Mouse (Mus musculus): Measurements from ENCODE around the gene Smap2. TPM values are rescaled to one million over a fixed set of nuclear protein-coding genes. Genes with fewer than 3 reads are reported as not detected.
"Not testable (repeated sequence)": the region's sequence is repeated elsewhere in the genome, so short reads cannot be mapped to it uniquely, and the experiment has no call there.

Smap2 gene
- polyA plus RNA-seq (2014; fragmentation: Nextera tagmentation; extraction: Ambion mirVana), result 55.0 and 59.4 TPM in 2 replicates

DNA sequence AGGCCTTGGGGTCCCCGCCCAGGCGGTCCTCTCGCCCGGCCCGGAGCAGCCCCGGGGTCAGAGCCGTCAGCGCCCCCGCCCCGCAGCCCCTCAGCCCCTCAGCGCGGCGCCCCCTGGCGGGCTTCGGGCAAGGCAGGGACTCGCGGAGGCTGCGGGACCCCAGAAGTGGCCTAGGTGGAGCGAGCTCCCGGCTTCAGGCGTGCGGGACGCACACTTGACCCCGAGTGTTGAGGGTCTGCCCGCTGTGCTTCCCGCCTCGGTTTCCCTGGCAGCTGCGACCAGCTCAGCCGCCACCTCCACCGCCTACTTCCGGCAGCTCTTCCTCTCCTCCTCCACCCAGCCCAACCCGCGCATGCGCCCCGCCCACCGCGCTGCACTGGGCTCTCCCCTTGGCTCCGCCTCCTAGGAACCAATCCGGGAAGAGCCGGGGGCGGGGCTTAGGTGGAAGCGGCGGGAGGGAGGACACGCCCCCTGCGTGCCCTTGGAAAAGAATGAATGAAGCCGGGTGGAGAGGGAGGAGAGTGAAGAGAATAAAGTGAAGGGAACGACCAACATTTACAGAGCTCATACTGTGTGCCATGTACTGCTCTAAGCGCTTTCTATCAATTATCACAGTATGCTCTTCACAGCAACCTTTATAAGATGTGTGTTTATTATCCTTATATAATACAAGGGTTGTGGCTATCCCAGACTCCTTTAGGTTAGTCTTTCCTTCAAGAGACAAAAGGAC is at the start of gene Smap2:
TSS of gene Smap2 (minus strand) at position 320 of the 730 bp plus-strand sequence.
- H3K9ac ChIP-seq (replicated peaks; ENCODE audit: low read depth, low read length), result peak within 1 kb of the TSS; percentile 86
- H3K4me2 ChIP-seq (ENCODE audit: low read depth, low read length), result peak within 1 kb of the TSS; percentile 80
- peak; percentile 96 for ATAC-seq (ENCODE audit: low read depth)
- no peaks in the 10 kb centered on the region for H3K9me3 ChIP-seq (ENCODE audit: control insufficient read depth, low read length)
- no peaks in the 10 kb centered on the region for H3K27me3 ChIP-seq (ENCODE audit: control insufficient read depth, insufficient read depth, low read length)
- no peaks in the 10 kb centered on the region for H3K36me3 ChIP-seq (ENCODE audit: control insufficient read depth, insufficient read depth, low read length)
- H3K4me3 ChIP-seq (ENCODE audit: low read depth, low read length), result peak within 1 kb of the TSS; percentile 96
- peak within 1 kb of the TSS; percentile 63 for H3K27ac ChIP-seq (ENCODE audit: low read depth, low read length)
- whole genome bisulfite sequencing, result 0% methylated on average over 33 of the region's 48 CpGs
- H3K4me1 ChIP-seq (ENCODE audit: control insufficient read depth, insufficient read depth, low read length), result peaks cover 18% of the 10 kb centered on the region

- H3K27ac ChIP-seq (ENCODE audit: low read depth, low read length), result no peak overlapping the region
- H3K27me3 ChIP-seq (ENCODE audit: control insufficient read depth, insufficient read depth, low read length), result no peaks in the 10 kb centered on the region
- no peak overlapping the region for H3K9ac ChIP-seq (replicated peaks; ENCODE audit: low read depth, low read length)
- H3K9me3 ChIP-seq (ENCODE audit: control insufficient read depth, low read length), result no peaks in the 10 kb centered on the region
- no peak overlapping the region for H3K4me2 ChIP-seq (ENCODE audit: low read depth, low read length)
- WGBS, result 89% methylated on average over 2 of the region's 2 CpGs
- no peak overlapping the region for H3K4me3 ChIP-seq (ENCODE audit: low read depth, low read length)
- no peak for ATAC-seq (ENCODE audit: low read depth)
- peaks cover 24% of the 10 kb centered on the region for H3K36me3 ChIP-seq (ENCODE audit: control insufficient read depth, insufficient read depth, low read length)
- no peaks in the 10 kb centered on the region for H3K4me1 ChIP-seq (ENCODE audit: control insufficient read depth, insufficient read depth, low read length)
These were observed 48.3 kb upstream of the Smap2 start for GRCm38 (mm10) chr4:121065336-121065735.

DNA sequence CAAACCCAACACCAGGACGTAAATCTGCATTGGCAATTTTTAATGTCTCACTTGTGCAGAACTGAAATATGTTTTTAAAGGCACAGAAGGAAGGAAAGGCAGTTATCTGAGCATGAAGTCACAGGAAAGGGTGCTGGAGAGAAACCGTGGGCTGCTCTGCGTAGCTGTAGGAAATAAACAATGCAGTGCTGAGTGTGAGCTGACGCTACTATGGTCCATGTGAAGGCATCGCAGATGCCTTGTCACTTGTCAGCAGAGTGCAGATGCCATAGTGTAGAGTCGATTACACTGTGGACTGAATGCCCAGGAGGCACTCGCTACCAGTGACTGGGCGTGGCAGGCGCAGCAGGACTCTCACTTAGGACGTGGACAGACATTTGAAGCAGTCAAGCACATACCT is 42.2 kb upstream of the Smap2 start:
- ATAC-seq (ENCODE audit: low read depth); H3K9me3 ChIP-seq (ENCODE audit: control insufficient read depth, low read length): not testable (repeated sequence)
- 92% methylated on average over 10 of the region's 10 CpGs for whole genome bisulfite sequencing

GRCm38 (mm10) chr4:121057032-121057431 is 40.0 kb upstream of the Smap2 start:
- no peaks in the 10 kb centered on the region; the same call in 1 of the 2 replicates for H3K36me3 ChIP-seq (ENCODE audit: control insufficient read depth, insufficient read depth, low read length)
- ATAC-seq (ENCODE audit: low read depth), result no peak

More for the DNA sequence above, 42.2 kb upstream of the Smap2 start:
- H3K9ac ChIP-seq (replicated peaks; ENCODE audit: low read depth, low read length); H3K4me3 ChIP-seq (ENCODE audit: low read depth, low read length); H3K4me1 ChIP-seq (ENCODE audit: control insufficient read depth, insufficient read depth, low read length); H3K4me2 ChIP-seq (ENCODE audit: low read depth, low read length); H3K36me3 ChIP-seq (ENCODE audit: control insufficient read depth, insufficient read depth, low read length); H3K27me3 ChIP-seq (ENCODE audit: control insufficient read depth, insufficient read depth, low read length); H3K27ac ChIP-seq (ENCODE audit: low read depth, low read length): not testable (repeated sequence)

DNA sequence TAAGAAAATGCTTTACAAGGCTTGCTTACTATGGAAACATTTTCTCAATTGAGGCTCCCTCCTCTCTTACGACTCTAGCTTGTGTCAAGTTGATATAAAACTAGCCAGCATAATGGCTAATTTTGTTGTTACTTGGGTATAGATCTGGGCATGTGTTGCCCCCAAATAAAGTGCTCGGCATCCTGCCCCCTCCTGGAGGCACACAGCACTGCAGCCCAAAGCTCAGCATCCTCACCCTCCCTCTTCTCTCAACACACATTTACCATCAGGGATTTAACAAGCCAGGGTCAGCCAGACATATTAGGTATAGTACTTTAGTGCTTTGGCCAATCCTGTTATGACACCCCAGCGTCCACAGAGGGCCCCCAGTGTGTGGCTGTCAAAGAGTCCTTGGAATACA is 39.3 kb upstream of the Smap2 start:
- Histone ChIP-seq H3K36me3 (ENCODE audit: control insufficient read depth, insufficient read depth, low read length) (no peaks in the 10 kb centered on the region; the same call in 1 of the 2 replicates), H3K9me3 (ENCODE audit: control insufficient read depth, low read length) (no peaks in the 10 kb centered on the region)

More at GRCm38 (mm10) chr4:121057032-121057431, 40.0 kb upstream of the Smap2 start:
- H3K27me3 ChIP-seq (ENCODE audit: control insufficient read depth, insufficient read depth, low read length), result no peaks in the 10 kb centered on the region
- H3K27ac ChIP-seq (ENCODE audit: low read depth, low read length), result no peak overlapping the region
- WGBS, result 84% methylated on average over 2 of the region's 2 CpGs
- H3K9me3 ChIP-seq (ENCODE audit: control insufficient read depth, low read length), result no peaks in the 10 kb centered on the region
- H3K4me2 ChIP-seq (ENCODE audit: low read depth, low read length), result no peak overlapping the region
- H3K4me3 ChIP-seq (ENCODE audit: low read depth, low read length), result no peak overlapping the region
- H3K4me1 ChIP-seq (ENCODE audit: control insufficient read depth, insufficient read depth, low read length), result no peaks in the 10 kb centered on the region
- no peak overlapping the region for H3K9ac ChIP-seq (replicated peaks; ENCODE audit: low read depth, low read length)

DNA sequence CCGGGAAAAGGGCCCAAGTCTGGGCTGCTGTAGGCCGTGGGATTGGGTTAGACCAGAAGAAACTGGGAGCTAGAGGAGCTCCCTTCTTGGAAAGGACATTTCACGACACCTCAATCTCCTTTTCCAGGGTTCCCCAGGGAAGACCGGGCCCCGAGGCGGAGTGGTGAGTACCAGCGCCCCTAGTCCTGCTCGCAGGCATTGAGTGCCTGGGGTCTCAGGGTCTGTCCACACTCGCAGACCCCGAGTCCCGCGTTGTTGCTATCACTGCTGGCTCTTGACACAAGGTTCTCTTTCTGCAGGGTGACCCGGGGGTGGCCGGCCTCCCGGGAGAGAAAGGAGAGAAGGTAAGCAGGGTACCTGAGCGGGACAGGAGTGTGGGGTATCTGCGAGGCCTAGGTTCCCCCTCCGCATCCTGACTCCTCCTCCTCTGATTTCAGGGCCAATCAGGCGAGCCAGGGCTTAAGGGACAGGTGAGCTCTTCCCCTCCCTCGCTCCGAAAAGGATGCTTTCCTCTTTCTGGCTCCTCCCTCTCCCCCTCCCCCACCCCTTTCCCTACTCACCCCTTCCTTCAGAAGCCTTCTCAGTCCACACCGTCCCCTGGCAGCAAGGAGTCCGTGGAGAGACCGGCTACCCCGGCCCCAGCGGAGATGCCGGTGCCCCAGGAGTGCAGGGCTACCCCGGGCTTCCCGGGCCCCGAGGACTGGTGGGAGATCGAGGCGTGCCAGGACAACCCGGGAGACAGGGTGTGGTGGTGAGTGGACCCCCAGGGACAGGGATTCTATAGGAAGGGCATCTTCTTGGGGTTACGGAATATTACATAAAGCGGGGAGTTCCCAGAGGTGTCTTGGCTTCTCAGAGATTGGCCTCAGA is 35.6 kb upstream of the Smap2 start:
- ATAC-seq (ENCODE audit: low read depth), result peak; percentile 70
- WGBS, result 13% methylated on average over 34 of the region's 35 CpGs

More for the DNA sequence above, 39.3 kb upstream of the Smap2 start:
- no peak for ATAC-seq (ENCODE audit: low read depth)
- no peaks in the 10 kb centered on the region for H3K4me1 ChIP-seq (ENCODE audit: control insufficient read depth, insufficient read depth, low read length)
- 46% methylated on average over 3 of the region's 3 CpGs for WGBS
- H3K4me3 ChIP-seq (ENCODE audit: low read depth, low read length), result no peak overlapping the region
- H3K4me2 ChIP-seq (ENCODE audit: low read depth, low read length), result no peak overlapping the region
- H3K9ac ChIP-seq (replicated peaks; ENCODE audit: low read depth, low read length), result no peak overlapping the region
- H3K27ac ChIP-seq (ENCODE audit: low read depth, low read length), result no peak overlapping the region
- H3K27me3 ChIP-seq (ENCODE audit: control insufficient read depth, insufficient read depth, low read length), result no peaks in the 10 kb centered on the region

GRCm38 (mm10) chr4:121051863-121052262 is 34.8 kb upstream of the Smap2 start:
- Histone ChIP-seq H3K4me1 (ENCODE audit: control insufficient read depth, insufficient read depth, low read length) (no peaks in the 10 kb centered on the region), H3K36me3 (ENCODE audit: control insufficient read depth, insufficient read depth, low read length) (no peaks in the 10 kb centered on the region), H3K27ac (ENCODE audit: low read depth, low read length) (no peak overlapping the region), H3K4me2 (ENCODE audit: low read depth, low read length) (no peak overlapping the region), H3K9ac (replicated peaks; ENCODE audit: low read depth, low read length) (no peak overlapping the region), H3K4me3 (ENCODE audit: low read depth, low read length) (no peak overlapping the region), H3K9me3 (ENCODE audit: control insufficient read depth, low read length) (no peaks in the 10 kb centered on the region), H3K27me3 (ENCODE audit: control insufficient read depth, insufficient read depth, low read length) (no peaks in the 10 kb centered on the region)
- ATAC-seq (ENCODE audit: low read depth), result peak; percentile 19; the same call in 1 of the 2 replicates
- WGBS, result 12% methylated on average over 4 of the region's 4 CpGs

More for the DNA sequence above, 35.6 kb upstream of the Smap2 start:
- no peak overlapping the region for H3K27ac ChIP-seq (ENCODE audit: low read depth, low read length)
- no peaks in the 10 kb centered on the region for H3K27me3 ChIP-seq (ENCODE audit: control insufficient read depth, insufficient read depth, low read length)
- H3K4me1 ChIP-seq (ENCODE audit: control insufficient read depth, insufficient read depth, low read length), result no peaks in the 10 kb centered on the region
- peak overlapping the region; percentile 16; the same call in 1 of the 2 replicates for H3K4me3 ChIP-seq (ENCODE audit: low read depth, low read length)
- H3K36me3 ChIP-seq (ENCODE audit: control insufficient read depth, insufficient read depth, low read length), result no peaks in the 10 kb centered on the region
- peak overlapping the region; percentile 37; the same call in 1 of the 2 replicates for H3K9ac ChIP-seq (replicated peaks; ENCODE audit: low read depth, low read length)
- H3K9me3 ChIP-seq (ENCODE audit: control insufficient read depth, low read length), result no peaks in the 10 kb centered on the region
- H3K4me2 ChIP-seq (ENCODE audit: low read depth, low read length), result peak overlapping the region; percentile 38

- no peaks in the 10 kb centered on the region for H3K9me3 ChIP-seq (ENCODE audit: control insufficient read depth, low read length)
- no peaks in the 10 kb centered on the region; the same call in 1 of the 2 replicates for H3K27me3 ChIP-seq (ENCODE audit: control insufficient read depth, insufficient read depth, low read length)
- H3K4me1 ChIP-seq (ENCODE audit: control insufficient read depth, insufficient read depth, low read length), result peaks cover 10% of the 10 kb centered on the region; the same call in 1 of the 2 replicates
- WGBS, result 34% methylated on average over 3 of the region's 3 CpGs
- H3K4me3 ChIP-seq (ENCODE audit: low read depth, low read length), result no peak overlapping the region
- no peak for ATAC-seq (ENCODE audit: low read depth)
- no peaks in the 10 kb centered on the region for H3K36me3 ChIP-seq (ENCODE audit: control insufficient read depth, insufficient read depth, low read length)
- H3K9ac ChIP-seq (replicated peaks; ENCODE audit: low read depth, low read length), result no peak overlapping the region
- no peak overlapping the region for H3K27ac ChIP-seq (ENCODE audit: low read depth, low read length)
- no peak overlapping the region for H3K4me2 ChIP-seq (ENCODE audit: low read depth, low read length)
These were observed 25.9 kb upstream of the Smap2 start for GRCm38 (mm10) chr4:121042946-121043345.
